Mouse (Mus musculus) lung, adult 2 months (tissue): Measurements from ENCODE around the gene Acacb.

Source experiments
- CTCF ChIP-seq: fragments of 200-500 bp; IDR thresholded peaks from 2 replicates; pipeline ENCODE4 v1.5.1; 2011; ENCODE audit warnings: mild to moderate bottlenecking, low read length, control low read depth; ENCODE audit not compliant: insufficient read depth
- POLR2A ChIP-seq: fragments of 200-500 bp; IDR thresholded peaks from 2 replicates; pipeline ENCODE4 v1.6.1; 2011; ENCODE audit warnings: low read depth, mild to moderate bottlenecking, control low read depth, low read length, borderline replicate concordance; ENCODE audit errors: extremely low read depth

- TF ChIP-seq CTCF, result peak; percentile 81
- TF ChIP-seq POLR2A, result peak; percentile 17; the same call in 1 of the 2 replicates
Observed at GRCm38 (mm10) chr5:114127374-114128349, 18.7 kb upstream of the Acacb start, which contains the start of gene Alkbh2.
